Mouse (Mus musculus): ENCODE measurements around the gene Psmb3.
"Not testable (repeated sequence)": the region's sequence is repeated elsewhere in the genome, so short reads cannot be mapped to it uniquely, and the experiment has no call there.

Gene Psmb3

DNA sequence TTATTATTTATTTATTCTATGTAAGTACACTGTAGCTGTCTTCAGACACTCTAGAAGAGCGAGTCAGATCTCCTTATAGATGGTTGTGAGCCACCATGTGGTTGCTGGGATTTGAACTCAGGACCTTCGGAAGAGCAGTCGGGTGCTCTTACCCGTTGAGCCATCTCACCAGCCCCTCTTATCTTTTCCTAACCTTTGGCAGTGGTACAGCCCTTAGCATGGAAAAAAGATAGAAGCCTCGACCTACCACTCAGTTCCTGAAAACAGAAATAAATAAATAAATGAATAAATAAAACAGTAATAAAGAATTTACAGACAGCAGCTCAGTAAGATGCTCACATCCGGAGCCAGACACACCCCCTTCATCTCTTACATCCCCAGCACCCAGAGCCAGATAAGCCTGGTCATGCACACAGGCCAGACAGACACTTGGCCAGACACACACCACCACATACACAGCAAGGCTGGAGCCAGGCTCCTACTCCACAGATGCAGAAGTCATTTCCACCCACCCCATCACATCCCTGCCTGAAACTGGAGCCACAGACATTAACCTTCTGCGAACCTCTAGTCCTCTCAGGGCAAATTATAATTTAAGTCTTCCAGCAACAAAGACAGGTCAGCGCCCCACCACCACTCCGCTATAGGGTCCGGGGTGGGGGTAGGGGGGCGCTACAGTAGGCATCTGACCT, 5.9 kb upstream of the Psmb3 start:
- no peak for DNase-seq

DNA sequence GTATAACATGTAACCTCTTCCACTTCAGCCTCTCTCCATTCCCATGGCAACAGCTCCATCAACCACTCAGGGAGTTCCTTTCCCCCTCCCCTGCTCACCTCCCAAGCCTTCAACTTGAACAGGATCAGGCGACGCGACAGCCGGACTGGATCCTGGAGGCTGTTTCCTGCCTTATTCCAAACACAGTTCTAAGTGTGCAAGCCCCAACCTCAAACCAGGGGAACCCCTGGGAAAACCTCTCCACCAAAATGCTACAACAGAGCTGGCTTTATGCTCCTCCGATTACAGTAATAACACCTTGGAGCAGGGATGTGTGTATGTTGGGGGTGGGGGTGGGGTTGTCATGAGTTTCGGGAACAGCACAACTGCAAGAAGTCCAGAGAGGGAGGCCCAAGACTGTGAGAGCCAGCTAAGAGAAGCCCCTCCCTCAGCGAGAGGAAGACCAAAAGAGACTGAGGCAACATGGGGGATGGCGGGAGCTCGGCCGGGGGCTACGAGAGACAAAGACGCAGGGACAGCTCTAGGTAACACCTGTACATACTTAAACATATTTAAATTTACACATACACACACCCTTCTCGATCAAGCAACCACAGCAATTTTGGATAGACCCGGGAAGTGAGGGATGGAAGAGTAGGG, 5.2 kb upstream of the Psmb3 start:
- DNase-seq: peak; percentile 66

DNA sequence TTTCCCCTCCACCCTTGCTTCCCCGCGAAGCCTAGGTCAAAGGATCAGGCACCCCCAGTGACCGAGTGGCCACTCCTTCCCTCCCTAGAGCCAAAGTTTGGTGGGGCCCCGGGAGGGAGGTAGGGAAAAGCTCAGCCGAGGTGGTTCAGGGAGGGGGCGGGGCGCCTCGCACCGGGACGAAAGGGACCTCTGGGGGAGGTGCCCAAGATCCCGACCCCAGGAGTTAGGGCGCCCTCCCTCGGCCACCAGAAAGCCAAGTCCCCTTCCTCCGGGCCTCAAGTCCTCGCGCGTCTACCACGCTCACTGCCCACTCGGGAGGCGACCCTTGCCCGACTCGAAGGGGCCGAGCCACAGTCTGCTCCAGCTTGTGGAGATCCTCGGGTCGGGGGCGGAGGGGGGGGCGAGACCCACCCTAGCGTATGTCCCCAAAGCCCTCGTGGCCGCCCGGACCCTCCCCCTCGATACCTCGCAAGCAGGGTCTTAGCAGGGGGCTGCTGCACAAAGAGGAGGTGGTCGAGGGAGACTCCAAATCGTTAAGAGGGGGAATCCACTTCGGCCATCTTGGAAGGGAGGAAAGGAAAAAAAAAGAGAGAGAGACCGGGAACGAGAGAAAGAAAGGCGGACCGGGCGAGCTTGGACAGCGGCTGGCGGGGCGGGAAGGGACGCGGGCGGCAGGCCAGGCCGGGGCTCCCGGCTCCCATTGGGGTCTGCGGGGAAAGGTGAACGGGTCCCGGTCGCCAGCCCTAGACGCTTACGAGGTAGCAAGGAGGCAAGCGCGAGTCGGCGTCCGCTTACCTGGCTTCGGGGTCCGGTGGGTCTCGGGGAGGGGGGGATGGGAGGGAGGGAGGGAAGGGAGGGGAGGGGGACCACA, 4.2 kb upstream of the Psmb3 start:
- DNase-seq: peak; percentile 82

DNA sequence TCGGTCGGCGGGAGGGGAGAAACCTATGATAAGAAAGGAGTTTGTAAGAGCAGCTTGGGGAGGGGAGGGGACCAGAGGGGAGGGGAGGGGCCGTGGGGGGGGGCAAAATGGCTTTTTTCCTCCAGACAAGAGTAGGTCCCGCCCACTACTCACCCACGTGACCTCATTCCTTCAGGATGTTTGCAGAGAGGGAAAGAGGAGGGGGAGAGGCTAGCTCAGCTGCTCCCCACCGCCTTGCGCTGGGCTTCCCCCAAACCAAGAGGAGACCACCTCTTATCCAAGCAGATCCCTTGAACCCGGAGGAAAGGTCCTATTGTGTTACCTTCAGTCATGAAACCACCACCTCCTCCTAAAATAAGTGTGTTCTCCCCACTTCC, 3.6 kb upstream of the Psmb3 start:
- DNase-seq: peak; percentile 96

DNA sequence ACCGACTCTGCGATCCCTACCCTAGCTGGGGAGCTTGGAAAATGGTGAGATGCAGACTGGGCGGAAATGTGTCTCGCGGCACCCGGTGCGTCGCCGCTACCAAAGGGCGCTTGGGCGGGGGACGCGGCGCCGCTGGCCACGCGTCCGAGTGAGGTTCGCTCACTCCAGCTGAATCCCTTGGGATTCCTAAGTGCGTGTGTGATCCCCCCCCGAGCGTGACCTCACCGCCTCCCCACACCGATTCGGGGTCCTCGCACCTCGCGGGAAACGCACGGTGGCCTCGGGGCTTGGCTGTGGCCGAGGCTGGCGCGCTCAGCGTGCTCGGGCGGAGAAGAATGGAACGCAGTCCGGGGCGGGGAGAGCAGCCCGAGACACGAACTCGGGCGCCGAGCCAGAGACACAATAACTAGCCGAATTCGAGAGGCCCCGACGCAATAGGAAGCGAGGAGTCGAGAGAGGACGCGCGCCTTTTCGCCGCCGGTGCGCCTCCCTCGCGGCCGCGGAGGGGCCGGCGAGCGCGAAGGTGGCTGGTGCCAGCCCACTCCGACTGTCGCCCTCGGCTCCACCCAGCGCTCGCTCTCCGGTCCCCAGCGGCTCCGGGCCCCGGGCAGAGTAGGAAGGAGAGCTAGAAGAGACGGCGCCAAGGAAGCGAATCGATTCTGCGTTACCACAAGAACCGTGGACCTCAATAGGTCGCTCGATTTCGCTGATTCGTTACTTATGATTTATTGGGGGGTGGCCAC, 3.0 kb upstream of the Psmb3 start, which contains the start of gene Pcgf2:
TSS of gene Pcgf2 (minus strand) at position 495 of the 743 bp plus-strand sequence.
- peak; percentile 88 for DNase-seq

DNA sequence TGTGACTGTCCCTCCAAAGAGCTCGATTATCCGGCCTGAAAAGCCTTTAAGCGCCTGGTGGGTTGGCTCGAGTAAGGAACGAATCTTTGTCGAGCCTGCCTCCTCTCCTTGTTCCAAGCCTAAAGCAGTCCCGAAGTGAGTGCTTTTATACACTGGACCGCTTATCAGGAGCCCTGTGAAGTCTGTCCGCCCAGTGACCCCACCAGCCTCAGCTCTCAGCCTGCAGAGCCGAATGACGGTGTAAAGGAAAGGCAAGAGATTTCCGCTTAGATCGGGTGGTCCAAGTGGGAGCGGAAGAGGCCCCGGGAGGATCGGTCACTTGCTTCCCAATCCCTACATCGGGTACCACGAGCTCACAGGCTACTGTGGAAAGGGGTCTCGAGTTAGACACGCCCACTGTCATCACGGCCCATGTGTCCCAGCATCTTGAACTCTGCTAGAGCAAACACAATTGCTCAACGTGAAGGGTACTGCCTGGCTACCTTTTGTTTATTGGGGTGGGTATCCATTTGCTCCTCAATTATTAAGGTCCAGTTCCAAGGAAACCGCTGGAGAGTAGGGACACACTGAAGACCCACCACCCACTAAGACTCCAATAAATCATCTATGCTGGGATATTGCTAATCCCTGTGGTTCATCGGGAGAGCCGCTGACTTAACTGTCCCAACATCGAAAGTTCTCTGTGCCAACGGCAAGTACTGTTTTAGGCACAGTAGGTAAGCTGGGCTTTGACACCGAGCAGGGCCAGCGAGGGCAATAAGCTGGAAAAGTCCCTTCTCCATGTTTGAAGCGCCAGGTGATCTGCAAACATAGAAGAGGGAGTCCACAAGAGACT, 2.2 kb upstream of the Psmb3 start:
- DNase-seq: peak; percentile 56

DNA sequence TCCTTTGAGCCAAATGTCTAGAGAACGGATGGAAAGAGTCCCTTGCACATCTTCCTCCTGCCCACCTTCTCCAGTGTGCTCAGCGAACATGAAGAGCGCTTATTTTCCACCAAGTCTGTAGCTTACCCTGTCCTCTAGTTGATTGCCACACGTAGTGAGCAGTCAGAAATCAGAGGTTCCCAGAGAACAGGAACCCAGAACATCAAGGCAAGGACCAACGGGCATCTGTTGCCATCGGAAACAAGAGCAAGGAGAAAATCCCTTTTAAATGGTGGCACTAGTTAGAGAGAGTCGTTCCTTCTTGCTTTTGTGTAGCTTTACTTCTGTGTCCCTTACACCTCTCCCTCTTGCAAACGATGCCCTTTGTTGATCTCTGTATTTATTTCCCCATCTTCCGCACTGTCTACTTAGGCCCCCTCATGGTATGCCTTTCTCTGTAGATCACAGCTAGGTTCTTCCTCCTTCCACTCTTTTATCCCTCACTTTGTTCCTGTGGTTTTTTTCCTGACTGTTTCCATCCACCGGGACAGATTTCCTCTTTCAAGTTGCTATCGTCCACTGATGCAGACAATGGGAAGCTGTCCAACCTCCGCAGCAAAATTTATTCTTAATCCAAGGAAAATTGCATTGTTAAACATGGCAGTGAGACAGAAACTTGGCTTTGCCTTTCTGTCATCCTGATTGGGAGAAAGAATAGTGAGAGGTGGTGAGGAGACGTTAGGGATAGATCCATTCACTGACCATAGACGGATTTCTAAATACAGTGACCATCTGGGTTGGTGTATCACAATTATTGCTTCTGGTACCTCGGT, 1.4 kb upstream of the Psmb3 start:
- DNase-seq: no peak

DNA sequence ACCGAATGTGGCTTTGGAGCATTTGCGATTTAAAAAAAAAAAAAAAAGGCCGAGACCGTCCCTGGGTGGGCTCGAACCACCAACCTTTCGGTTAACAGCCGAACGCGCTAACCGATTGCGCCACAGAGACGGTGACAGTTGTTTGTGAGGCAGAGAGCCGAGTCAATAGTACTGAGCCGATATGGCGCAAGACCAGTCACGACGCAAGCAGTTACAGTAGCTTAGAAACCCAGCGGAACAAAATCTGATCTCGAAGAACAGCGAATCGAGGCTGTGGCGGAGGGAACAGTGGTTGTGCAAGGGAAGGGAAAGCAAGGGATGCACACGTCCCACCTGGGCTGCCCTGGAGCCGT, 830 bp upstream of the Psmb3 start:
- DNase-seq: peak; percentile 92

DNA sequence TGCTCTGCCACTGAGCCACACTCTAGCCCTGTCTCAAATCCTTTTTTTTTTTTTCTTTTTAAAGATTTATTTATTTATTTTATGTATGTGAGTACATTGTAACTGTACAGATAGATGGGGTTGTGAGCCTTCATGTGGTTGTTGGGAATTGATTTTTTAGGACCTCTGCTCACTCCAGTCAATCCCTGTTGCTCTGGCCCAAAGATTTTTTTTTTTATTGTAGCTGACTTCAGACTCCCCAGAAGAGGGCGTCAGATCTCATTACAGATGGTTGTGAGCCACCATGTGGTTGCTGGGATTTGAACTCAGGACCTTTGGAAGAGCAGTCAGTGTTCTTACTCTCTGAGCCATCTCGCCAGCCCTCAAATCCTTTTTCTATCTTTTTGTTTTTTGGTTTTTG, 6.9 kb downstream of the Psmb3 start:
- not testable (repeated sequence) for DNase-seq

DNA sequence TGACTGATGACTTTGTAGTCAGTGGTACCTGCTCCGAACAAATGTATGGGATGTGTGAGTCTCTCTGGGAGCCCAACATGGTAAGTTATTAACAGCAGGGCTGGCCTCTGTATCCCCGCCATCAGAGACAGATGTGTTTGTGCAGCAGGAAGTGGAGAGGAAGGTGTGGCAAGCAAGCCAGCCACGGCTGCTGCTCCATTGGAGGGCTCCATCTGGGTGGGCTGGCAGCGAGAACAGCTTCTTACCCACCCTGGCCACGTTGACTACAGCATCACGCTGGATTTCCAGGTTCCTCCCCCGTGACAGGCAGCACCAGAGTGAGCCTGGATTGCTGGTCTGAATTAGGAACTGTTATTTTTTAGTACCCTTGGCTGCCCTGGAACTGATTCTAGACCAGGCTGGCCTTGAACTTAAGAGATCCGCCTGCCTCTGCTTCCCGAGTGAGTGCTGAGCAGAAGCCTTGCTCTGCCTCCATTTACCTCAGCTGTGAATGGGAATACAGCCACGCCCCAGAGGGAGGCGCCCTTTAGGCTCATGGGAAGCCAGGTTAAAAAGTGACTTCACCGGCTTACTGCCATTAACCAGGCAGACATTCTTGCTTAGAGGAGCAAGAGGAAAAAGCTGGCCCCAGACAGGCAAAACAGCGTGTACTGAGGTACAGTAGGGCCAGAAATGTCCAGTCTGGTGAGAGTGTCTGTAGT, 8.2 kb downstream of the Psmb3 start:
- DNase-seq: no peak

DNA sequence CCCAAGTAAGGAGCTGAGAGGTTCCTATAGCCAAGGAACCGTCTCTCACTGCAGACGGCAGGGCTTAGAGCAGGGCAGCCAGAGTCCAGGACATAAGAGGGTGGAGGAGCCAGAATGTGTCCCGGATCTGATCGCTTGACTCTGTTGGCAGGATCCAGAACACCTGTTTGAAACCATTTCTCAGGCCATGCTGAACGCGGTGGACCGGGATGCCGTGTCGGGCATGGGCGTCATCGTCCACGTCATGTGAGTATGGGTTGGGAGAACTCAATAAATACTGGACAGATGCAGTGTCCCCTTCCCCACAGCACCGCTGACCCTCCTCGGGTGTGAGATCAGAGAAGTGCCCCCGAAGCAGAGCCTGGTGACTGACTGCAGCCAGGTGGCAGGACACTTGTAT, 9.1 kb downstream of the Psmb3 start:
- no peak for DNase-seq

DNA sequence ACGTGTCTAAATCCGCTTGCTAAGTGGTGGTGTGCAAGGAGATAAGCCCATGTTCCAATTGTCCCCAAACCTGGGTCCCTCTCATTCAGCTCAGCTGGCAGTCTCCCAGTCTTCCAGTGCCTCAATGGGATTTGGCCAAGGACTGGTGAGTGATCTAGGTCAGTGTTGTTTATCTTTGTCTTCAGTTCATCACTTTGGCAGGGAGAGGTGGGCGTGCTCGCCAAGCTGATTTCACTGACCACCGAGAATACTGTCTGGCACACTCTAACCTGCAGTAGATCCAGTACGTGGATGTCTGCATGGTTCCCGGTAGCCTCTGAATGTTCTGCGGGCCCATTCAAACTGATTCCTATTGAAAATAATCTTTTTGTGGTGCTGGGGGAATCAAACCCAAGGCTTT, 10.7 kb downstream of the Psmb3 start:
- DNase-seq: no peak

DNA sequence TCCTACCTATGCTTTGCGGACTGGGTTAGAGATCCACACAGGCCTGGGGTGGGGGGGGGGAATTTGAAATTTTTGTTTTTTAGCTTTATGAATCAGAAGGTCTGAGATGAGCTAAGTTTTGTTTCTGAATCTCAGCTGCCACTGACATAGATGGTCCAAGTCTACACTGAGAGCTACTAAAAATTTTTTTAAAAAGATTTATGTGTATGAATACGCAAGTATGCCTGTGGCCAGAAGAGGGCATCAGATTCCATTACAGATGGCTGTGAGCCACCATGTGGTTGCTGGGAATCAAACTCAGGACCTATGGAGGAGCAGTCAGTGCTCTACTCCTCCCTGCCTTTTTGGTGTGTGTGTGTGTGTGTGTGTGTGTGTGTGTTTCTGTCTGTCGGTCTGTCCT, 11.2 kb downstream of the Psmb3 start:
- no peak for DNase-seq

DNA sequence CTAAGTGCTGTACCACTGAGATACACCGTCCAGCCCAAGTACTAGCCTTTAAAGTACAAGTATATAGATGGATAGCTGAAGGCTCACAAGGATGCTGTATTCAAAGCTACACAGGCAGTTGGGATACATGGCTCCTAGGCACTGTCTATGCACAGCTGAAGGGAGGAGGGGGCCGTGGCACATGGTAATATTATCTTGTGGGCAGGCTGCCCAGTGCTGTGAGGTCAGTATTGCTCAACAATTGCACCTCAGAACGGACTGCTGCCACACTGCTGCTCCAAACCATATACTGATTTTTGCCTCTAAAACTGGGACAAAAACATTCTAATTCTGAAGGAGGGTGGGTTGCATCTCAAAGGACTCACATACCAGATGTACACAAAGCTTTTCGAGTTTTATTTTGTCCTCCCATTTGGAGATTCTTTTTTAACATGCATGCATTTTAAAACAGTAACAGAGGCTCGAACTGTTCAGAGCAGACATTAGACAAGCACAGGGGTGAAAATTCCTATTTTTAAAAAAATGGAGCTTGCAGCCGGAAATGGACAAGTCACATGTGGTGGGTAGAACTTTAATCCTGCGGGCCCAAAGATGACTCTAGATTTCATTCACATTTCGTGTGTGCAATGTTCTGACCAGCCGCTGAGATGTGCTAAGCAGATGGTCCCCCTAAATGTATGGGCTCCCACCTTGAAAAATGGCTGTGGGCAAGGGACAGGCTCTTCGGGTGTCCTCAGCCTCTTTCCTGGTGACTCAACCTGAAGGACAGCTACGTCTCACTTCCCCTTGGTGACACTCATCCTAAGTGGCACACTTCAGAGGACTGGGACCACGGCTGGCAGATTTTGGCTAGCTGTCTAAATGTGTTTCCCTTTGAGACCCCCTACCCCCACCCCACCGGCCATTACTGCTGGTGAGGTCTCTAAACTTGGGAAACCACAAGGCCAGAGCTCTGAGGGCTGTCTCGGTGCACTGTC, 11.9 kb downstream of the Psmb3 start:
- no peak for DNase-seq

DNA sequence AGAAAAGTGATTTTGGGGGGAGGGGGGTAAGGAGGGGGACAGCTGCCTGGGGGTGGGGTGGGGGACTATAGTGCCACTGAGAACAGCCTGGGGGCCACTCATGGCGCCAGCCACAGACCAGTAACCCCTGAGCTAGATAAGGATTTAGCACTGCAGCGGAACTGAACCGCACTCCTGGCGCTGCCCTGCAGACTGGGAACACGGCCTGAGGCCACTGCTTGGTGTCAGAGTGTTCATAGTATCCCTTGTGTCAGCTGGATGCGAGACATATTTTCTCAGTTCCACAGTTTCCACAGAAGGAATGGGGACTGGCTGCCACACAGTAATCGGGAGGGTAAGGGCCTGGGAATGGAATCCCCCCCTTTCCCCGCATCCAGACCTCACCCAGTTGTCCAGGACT, 12.8 kb downstream of the Psmb3 start:
- no peak for DNase-seq

DNA sequence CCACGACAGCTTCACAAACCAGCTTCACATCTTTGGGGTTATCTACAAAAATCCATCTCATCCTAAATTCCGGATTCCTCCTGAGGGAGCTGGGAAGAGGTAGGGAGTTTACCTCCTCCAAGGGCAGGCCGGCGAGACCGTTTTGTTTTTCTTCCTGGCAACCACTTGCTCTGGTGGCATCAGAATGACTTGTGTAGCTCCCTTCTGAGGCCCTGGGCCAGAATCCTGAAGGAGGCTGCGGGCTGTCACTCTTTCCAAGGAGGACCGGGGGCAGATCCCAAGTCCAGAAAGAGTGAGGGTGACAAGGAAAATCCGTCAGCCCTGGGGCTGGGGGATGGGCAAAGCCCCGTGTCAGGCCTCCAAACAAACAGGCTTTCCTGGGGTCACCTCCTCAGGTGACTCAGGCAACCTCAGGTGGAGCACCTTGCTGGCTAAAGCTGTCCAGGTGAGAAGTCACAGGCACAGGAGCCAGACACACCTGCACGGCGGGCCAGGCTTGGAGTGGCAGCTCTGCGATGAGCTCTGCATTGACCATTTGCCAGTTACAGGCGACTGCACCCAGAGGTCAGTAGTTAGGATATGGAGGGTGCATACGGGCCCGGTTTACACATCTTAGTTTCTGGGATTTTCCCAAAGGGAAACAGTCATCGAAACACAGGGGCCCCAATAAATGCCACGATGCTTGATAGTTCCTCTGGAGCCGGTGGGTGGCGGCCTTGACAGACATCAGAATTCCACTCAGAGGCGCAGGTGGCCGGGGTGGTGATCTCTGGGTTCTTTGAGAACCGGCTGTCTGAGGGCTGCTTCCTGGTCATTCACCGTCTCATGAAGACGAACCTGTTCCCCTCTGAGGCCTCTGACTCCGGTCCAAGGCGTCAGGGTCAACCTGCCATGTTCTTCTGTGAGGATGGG, 14.4 kb downstream of the Psmb3 start:
- no peak for DNase-seq

DNA sequence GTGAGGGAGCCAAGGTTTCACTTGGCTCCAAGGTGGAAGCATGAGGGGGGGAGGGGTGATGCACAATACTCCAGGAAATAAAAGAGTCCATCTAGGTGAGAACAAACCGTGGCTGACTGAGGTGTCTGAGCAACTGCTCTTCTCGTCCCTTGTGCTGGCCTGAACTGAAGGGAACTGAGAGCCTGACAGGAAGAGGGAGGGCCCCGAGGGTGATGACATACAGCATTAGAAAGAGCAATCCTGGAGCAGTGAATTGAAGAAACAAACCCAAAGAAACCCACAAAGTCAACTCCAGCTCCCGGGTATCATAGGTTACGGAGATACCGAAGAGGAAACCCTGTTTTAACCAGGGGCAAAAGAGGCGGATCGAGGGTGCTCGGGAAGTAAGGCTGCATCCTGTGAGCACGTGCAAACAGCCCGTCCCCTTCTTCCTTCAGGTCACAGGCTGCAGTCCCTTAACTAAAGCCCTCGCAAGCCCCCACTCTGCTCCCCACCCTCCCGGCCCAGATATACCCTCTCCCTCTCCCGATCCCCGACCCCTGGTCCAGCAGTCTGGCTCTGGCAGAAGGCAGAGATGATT, 15.2 kb downstream of the Psmb3 start:
- DNase-seq: no peak

DNA sequence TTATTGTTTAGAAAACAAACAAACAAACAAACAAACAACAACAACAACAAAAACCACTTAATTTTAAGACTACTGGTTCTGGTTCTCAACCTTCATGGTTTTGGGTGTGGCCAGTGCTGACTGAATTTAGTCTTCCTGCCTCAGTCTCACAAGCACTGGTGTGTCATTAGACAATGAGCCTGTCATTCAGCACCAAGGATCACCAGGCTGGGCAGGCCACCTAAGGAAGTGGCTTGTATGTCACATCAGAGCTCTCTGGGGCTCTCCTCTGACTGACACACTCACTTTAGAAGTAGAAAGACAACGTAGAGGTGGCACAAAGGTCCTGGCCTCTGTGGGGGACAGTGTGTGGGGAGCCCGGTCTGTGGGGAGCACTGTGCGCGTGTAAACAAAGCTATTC, 15.8 kb downstream of the Psmb3 start:
- no peak for DNase-seq

Data from retina, postnatal 1 day (tissue).